Mouse (Mus musculus): Measurements from ENCODE around the gene Trim27.

The Trim27 gene

GRCm38 (mm10) chr13:21179367-21179723 is at the start of gene Trim27:
TSS of gene Trim27 (plus strand) at chr13:21179445.
- DNase-seq: no peak

GRCm38 (mm10) chr13:21142421-21142820 is 36.8 kb upstream of the Trim27 start:
- no peak for DNase-seq

DNA sequence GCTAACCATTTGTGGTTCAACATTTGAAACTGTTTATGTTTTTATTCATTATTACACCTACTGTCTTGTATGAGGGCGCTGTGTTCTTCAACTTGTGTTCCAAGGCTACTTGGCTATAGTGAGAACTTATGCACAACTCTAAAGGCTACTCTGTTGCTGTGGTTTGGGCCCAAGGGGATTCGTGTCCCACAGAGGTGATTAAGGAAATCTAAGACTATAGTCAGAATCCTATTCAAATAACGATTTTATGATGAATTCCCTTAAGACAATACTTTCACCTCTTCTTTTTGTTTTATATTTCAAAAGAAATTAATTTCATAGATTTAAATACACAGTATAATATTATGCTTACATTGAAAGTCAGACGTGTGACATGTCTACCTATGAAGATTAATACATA is 33.5 kb upstream of the Trim27 start, which contains the start of gene Olfr1368:
Gene Olfr1368, minus strand, starts transcription at position 101 of the 400 bp plus-strand sequence.
- DNase-seq: no peak

DNA sequence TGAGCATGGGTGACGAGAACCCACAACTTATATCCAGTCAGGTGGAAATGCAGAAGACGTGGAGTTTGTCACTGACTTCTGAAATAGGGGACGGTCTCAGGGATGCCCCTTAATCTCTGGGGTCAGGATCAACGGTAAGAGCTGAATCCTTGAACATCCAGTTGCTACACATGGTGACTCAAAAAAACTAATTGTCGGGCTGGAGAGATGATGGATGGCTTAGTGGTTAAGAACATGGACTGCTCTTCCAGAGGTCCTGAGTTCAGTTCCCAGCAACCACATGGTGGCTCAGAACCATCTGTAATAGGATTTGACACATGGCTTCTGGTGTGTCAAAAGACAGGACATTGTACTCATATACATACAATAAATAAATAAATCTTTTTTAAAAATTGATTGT is 23.4 kb upstream of the Trim27 start:
- no peak for DNase-seq

DNA sequence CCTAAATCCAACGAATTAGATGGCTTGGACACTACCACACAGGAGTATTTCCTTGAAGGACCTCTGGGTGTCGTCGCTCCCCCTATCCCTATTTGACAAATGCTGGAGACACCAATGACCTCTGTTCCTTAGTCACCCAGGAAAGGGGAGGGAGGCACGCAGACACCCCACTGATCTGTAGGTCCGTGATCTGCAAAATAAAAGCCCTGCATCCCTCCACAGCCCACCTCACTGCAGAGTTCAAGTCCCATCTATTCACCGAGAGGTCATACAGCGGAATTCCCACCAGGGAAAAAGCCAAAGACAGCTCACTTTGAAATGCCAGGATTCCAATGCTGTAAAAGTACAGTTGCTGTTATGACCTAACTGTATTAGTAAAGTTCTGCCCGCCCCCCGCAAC is 21.2 kb upstream of the Trim27 start:
- no peak for DNase-seq

DNA sequence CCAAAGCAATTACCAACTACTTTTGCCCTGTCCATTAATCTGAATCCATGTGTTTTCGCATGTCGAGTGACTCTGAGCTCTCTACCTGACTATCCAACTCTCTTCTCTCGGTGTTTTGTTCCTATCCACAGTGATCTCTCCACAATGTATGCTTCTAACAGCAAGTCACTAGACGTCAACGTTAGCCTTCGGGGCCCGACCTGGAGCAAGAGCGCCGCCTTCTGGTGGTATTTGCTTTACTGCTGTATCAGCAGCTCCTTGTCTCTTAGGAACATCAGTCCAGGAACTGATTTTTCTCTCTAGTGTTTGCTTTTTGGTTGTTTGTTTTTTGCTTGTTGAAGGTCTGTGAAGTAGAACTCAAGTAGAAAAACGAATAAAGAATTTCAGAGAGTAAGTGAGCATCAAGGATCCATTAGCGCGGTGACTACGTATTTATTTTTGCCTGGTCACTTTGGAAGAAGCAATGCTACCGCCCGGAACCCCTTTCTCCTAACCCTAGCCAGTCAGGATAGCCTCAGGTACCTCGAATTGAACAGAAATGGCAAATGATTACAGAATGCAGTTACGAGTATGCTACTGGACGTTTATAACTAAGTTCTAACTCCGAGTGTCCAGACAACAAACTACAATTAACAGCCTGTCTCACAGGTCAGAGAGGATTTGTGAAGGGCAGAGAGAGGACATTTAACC is 20.3 kb upstream of the Trim27 start:
- peak; percentile 89 for DNase-seq

- no peak for DNase-seq
Observed at GRCm38 (mm10) chr13:21159475-21159819, 19.8 kb upstream of the Trim27 start.

DNA sequence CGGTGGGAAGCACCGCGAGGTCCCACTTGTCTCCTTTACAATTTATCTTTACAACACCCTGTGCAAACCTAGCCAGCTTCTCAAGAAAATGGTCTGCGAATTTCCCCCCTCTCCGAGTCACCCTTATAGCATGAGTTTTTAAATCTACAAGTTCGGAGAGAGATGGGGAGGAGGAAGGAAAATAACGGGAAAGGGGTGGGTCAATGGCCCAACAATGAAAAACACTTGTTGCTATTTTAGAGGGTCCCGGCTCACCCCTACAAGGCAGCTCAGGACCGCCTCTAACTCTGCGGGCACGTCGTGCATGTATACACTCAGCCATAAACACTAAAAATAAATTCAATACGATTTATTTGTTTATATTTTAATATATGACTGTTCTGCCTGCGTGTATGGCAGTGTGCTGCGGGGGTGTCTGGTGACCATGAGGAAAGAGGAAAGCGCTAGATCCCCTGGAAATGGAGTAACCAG is 19.2 kb upstream of the Trim27 start:
- no peak for DNase-seq

- DNase-seq: peak; percentile 82
Observed at GRCm38 (mm10) chr13:21160657-21161590, 18.3 kb upstream of the Trim27 start.

GRCm38 (mm10) chr13:21161591-21161990 is 17.7 kb upstream of the Trim27 start:
- no peak for DNase-seq

DNA sequence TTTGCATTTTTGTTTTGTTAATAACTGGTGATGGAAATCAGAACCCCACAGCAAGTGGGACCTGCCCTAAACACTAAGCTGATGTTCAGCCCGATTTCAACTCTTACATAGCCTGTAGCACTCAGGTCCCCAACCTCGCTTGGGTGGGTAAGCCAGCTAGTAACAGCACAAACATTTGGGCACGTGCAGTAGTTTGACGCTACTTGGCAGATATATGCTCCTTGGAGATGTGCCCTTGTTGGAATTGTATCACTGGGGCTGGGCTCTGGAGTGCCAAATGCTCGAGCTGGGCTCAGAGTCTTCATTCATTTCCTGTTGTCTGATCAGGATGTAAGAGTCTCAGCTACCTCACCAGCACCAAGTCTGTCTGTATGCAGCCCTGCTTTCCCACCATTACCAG is 16.7 kb upstream of the Trim27 start:
- DNase-seq: no peak

DNA sequence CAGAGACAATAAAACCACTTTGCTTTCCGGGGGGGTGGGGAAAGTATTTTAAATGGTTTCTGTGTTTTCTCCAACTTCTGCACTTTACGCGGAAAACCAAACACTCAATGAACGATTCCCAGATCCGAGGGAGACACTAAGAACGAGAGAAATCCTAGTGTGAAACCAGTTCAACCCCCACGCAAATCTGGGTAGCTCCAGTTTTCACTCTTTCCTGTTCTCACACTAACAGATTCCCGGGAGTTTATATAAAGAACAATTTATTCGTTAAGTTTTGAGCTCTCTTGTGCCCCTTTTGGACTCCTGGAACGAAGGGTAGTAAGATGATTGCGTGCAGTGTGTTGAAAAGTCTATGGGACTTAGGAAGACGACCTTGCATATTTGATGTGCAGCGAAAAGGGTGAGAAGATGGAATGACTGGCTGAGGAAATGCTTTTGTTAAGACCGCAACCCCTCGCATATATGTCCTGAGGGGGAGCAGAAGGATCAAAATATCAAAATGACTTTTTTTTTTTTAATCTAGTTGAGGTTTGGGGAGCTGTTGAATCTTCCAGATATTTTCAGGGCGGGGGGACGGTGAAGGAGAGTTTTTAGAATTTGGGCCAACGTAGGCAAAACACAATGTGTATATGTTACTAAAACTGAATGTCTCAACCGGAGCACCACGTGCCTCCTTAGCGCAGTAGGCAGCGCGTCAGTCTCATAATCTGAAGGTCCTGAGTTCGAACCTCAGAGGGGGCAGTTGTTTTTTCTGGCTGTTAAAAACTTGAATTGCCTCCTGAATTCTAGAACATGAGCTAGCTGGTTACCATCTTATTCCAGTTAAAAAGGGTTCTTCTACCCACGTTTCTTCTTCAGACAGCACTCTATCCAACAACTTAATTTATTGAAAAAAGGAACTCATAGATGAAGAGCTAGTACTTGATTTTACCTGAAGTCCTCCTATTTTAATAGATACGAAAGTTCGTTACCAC is 12.0 kb upstream of the Trim27 start:
- peak; percentile 64 for DNase-seq

- no peak for DNase-seq
Observed at GRCm38 (mm10) chr13:21167910-21168300, 11.3 kb upstream of the Trim27 start.

DNA sequence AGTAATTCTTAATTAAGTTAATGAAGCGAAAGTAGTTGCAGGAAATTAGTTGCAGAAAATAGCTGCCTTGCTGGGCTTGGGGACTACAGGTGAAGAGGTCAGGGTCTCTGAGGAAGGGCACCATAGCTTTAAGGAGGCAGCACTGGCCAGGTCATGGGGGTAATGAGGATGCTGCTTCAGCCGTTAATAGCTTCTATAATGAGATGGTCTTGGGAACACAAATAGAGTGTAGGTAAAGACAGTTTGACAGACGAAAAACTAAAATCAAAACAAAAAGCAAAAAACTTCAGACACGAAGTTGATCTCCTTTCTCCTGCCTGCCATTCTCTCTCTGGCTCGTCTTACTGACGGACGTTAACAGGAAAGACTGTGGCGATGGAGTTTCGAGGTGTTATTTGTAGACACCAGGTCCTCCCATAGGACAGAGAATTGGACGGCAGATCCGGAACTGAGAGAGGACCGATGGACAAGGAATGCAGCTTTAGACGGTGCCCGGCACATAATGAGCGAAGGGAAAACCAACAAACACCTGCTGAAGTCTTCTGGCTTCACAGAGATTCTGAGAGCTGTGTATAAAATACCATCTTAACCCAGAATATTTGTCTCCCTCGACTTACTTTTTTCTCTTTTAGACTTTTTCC is 10.8 kb upstream of the Trim27 start:
- no peak for DNase-seq

GRCm38 (mm10) chr13:21169121-21169656 is 10.1 kb upstream of the Trim27 start:
- no peak for DNase-seq

DNA sequence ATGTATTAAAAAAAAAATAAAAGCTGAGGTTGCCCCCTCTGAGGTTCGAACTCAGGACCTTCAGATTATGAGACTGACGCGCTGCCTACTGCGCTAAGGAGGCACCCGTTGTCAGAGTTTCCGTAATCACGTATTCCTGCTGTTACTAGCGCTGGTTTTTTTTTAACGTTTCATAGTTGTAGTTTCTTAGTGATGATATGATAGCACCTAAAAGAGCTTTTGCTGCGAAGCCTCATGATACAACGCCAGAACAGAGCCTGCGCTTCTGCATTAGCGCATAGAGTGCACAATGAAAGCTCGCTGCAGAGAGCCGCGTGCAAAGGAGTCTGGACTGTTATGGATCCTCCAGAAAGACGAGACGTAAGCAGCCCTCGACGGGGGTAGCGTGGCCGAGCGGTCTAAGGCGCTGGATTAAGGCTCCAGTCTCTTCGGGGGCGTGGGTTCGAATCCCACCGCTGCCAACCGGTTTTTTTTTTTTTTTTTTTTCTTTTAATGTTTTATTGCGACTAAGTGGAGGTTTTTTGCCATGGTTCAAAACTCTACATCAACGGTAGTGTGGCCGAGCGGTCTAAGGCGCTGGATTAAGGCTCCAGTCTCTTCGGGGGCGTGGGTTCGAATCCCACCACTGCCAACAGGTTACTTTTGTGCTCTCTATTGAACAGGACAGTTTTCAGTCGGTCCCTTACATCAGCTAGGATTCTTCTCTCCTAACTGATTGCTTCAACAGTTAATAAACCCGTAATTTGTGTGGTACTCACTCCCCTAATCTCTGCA is 9.4 kb upstream of the Trim27 start:
- DNase-seq: peak; percentile 79

DNA sequence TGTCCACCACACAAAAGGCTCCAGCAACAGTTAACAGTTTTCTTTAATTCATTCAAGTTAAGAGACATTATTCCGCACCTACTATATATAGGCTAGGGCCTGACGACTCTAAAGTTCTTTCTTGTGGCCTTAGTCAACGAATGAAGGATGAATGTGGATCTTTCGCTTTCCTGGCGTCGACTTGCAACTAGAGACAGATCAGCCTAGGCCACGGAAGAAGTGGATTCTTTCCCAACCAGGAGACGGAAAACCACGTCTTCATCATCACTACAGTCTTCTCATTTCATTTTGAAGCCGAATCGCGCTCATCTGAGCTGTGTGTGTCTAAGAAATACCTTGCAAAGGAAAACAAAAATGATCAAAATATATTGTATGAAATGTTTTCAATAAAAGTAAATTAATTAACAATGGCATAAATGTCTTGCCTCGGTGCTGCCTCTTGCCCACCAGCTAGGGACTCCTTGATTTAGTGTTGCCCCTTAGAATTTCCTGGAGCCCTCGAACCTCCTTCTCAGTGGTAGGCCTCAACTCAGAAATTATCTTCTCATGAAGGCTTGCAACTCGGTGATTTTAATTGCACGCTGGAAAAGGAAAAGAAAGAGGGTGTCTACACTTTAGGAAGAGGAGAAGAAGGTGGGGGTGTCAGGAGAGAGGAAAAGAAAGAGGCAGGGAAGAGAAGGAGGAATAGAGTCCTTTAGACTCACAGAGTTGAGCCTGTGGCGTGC is 8.7 kb upstream of the Trim27 start:
- no peak for DNase-seq

DNA sequence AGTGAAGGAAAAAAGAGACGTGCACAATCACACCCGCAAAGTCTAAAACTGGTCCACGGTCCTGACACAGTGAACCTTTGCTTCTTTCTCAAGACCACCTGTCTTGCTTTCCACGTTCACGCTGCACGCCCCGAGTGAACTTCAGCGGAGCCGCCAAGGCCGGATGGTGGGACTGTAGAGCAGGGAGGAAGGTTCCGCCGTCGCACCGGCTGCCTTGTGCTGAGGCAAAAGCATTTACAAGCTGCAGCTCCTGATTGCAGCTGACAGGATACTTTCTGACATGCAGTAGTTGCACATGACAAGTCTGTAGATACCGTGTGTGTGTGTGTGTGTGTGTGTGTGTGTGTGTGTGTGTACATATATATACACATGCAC is 8.1 kb upstream of the Trim27 start:
- no peak for DNase-seq

DNA sequence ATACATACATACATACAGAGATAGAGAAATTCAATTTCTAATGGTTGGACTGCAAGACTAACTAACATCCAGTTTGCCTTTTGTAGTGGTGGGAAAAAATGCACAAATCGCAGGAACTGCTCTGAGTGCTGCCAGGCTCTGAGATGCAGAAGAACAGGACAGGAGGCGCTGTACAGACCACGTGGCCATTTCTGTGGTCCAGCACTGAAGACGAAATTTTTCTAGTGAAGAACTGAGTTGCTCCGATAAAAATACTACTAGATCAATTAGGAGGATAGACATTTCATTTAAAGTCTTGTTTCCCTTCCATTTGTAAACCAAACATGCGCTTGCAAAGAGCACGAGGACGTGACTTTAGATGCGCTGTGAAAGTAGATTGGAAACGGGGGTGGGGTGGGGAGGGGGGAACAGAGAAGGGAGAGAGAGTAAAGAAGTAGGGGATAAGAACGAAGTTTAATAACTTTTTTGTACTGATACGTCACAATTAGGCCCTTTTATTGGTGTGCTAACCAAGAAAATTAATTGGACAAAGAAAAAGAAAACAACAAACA is 7.6 kb upstream of the Trim27 start:
- DNase-seq: no peak

Data from right cerebral cortex, postnatal 14 days (tissue).